Mouse (Mus musculus) bone marrow macrophage, adult 2 months (primary cell): ENCODE data around the gene Jak2.

ENCODE experiments used
- CTCF ChIP-seq: IDR thresholded peaks from 2 replicates; pipeline ENCODE4 v1.5.1; 2012; ENCODE audit warnings: low read depth, mild to moderate bottlenecking, low read length, moderate library complexity
- POLR2A ChIP-seq: IDR thresholded peaks from 2 replicates; pipeline ENCODE4 v1.6.1; 2012; ENCODE audit warnings: mild to moderate bottlenecking, low read depth, low read length, borderline replicate concordance

GRCm38 (mm10) chr19:29252831-29253545 is 1.4 kb downstream of the Jak2 start:
- no peak for TF ChIP-seq CTCF
- TF ChIP-seq POLR2A: no peak
